Mouse (Mus musculus): ENCODE measurements at regions not wholly inside any gene's neighbourhood (a gene's known extent, or its start where the extent isn't known, plus 50 kb on each side); places are given as distances from the start of the nearest gene placed in this dataset.

DNA sequence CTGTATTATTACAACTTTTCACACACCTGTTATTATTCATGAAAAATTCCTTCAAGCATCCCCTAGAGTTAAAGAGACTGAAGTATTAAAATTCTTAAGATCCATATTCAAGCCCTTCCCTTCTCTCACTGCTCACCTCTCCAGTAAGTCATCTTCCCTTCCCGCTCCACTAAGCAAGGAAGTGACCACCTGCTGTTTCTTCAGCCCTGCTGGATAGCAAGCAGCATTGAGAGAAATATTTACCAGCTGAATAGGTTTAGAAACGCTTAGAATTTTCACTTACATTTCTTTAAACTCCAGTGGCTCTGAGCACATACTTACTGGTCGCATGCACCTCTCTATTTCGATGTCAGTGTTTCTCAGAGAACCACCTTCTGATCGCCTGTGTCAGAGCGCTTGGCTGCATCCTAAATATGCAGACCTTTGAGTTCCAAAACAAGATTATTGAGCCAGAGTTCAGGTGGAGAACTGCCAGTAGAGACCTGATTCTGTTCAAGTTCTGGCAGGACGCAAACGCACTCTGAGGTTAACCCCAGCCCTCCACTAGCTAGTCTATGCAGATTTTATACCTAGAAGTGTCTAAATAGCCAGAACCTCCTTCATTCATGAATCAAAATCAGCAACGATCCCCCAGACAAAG, 314.9 kb downstream of the Mllt3 start:
- Histone ChIP-seq H3K79me2 (ENCODE audit: control insufficient read depth, insufficient read depth) (no peaks in the 10 kb centered on the region), H3K79me3 (ENCODE audit: low read depth) (no peaks in the 10 kb centered on the region), H3K27me3 (ENCODE audit: control insufficient read depth, insufficient read depth, insufficient read length) (no peaks in the 10 kb centered on the region), H3ac (ENCODE audit: control insufficient read depth, insufficient read length, low read depth) (no peak overlapping the region), H3K4me3 (ENCODE audit: insufficient read depth, poor library complexity, severe bottlenecking) (no peak overlapping the region), H3K36me3 (ENCODE audit: control insufficient read depth, insufficient read depth) (no peaks in the 10 kb centered on the region)
- TF ChIP-seq FOSL1 (IDR thresholded peaks at IDR 0.05; ENCODE audit: insufficient read depth, low read length, poor library complexity, severe bottlenecking) (no peak), CEBPB (IDR thresholded peaks at IDR 0.05; ENCODE audit: low read depth) (no peak), CTCF (IDR thresholded peaks at IDR 0.05; ENCODE audit: control insufficient read depth, insufficient read depth, insufficient read length) (no peak), USF1 (IDR thresholded peaks at IDR 0.05; ENCODE audit: low read depth) (no peak), MYOG (IDR thresholded peaks at IDR 0.05; ENCODE audit: control insufficient read depth, extremely low read depth, insufficient read length) (no peak), MYOD1 (IDR thresholded peaks at IDR 0.05; ENCODE audit: control insufficient read depth, insufficient read length, low read depth) (no peak), MAX (IDR thresholded peaks at IDR 0.05) (no peak)

DNA sequence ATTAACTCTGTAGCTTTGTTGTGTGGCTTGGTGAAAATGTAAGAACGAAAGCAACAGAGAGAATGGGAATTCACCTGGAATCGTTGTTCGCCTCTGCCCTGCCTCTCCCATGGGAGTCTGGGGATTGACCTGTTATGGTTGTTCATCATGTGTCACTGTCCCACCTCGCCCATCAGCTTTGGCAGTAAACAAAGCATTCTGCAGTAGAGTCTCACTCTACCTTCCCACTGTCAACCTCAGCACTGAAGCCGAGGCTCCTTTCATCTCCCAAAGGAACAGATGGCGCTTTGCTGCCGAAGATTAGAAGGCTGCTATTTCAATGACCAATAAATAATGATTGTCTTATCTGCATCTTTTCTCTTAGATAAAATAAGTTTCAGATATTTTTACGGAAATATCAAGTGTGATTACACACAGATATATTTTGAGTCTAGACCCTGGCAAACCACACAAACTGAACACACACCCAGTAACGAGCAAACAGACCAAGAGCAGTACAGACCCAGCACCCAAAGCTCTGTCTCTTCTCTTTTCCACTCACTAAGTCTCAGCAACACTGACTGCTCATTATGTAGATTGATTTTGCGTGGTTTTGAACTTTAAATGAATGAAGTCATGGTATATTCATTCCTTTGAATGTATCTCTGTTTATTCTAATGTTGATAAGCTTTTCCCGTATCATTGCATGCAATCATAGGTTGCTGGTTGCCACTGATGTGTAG, 317.8 kb downstream of the Mllt3 start:
- H3K36me3 ChIP-seq (ENCODE audit: control insufficient read depth, insufficient read depth), result no peaks in the 10 kb centered on the region
- no peaks in the 10 kb centered on the region for H3K79me3 ChIP-seq (ENCODE audit: low read depth)
- no peaks in the 10 kb centered on the region for H3K79me2 ChIP-seq (ENCODE audit: control insufficient read depth, insufficient read depth)
- TF ChIP-seq CTCF (IDR thresholded peaks at IDR 0.05; ENCODE audit: control insufficient read depth, insufficient read depth, insufficient read length) (no peak), USF1 (IDR thresholded peaks at IDR 0.05; ENCODE audit: low read depth) (no peak)
- H3K4me3 ChIP-seq (ENCODE audit: insufficient read depth, poor library complexity, severe bottlenecking), result no peak overlapping the region
- no peak overlapping the region for H3ac ChIP-seq (ENCODE audit: control insufficient read depth, insufficient read length, low read depth)
- no peaks in the 10 kb centered on the region for H3K27me3 ChIP-seq (ENCODE audit: control insufficient read depth, insufficient read depth, insufficient read length)

DNA sequence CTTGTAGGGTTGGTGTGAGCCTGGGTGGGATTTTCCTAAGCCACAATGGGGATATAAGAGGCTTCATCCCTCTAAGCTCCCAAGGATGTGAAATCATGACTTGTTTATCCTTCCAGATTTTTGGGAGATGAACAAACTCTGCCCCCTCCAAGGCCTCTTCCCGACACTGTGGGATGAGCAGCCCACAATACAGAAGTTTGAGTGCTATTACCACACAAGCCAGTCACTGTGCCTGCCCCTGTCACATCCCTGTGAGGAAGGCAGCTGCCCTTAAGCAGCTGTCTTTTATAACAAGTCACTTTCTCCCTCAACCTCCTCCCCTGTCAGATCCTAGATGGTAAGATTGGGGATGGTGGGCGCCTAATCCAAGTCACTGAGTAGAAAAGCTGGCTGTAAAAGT, 320.5 kb downstream of the Mllt3 start:
- Histone ChIP-seq H3K79me3 (ENCODE audit: low read depth) (no peaks in the 10 kb centered on the region), H3ac (ENCODE audit: control insufficient read depth, insufficient read length, low read depth) (no peak overlapping the region)
- TF ChIP-seq USF1 (IDR thresholded peaks at IDR 0.05; ENCODE audit: low read depth) (no peak), MYOG (IDR thresholded peaks at IDR 0.05; ENCODE audit: control insufficient read depth, extremely low read depth, insufficient read length) (no peak), MAX (IDR thresholded peaks at IDR 0.05) (no peak), MYOD1 (IDR thresholded peaks at IDR 0.05; ENCODE audit: control insufficient read depth, insufficient read length, low read depth) (no peak), CTCF (IDR thresholded peaks at IDR 0.05; ENCODE audit: control insufficient read depth, insufficient read depth, insufficient read length) (no peak), FOSL1 (IDR thresholded peaks at IDR 0.05; ENCODE audit: insufficient read depth, low read length, poor library complexity, severe bottlenecking) (no peak), CEBPB (IDR thresholded peaks at IDR 0.05; ENCODE audit: low read depth) (no peak)

DNA sequence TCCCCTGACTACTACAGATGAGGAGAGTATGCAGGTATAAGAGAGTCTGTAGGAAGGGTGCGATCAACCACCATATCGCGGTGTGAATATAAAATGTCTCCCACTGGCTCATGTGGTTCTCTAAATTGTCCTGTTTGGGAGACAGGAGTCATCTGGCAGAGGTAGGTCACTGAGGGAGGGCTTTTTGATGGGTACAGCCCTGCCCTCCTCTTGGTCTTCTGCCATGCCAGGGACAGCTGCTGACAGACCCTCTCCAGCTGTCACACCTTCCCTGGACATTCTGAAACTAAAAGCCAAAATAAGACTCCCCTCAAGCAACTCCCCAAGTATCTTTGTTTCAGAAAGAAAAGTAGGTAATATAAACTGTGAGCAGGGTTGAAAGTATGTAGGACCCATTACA, 320.9 kb downstream of the Mllt3 start:
- TF ChIP-seq CTCF (IDR thresholded peaks at IDR 0.05; ENCODE audit: control insufficient read depth, insufficient read depth, insufficient read length), result no peak
- TF ChIP-seq USF1 (IDR thresholded peaks at IDR 0.05; ENCODE audit: low read depth), result no peak
- TF ChIP-seq CEBPB (IDR thresholded peaks at IDR 0.05; ENCODE audit: low read depth), result no peak
- TF ChIP-seq MYOG (IDR thresholded peaks at IDR 0.05; ENCODE audit: control insufficient read depth, extremely low read depth, insufficient read length), result no peak
- TF ChIP-seq MAX (IDR thresholded peaks at IDR 0.05), result no peak
- no peak for TF ChIP-seq FOSL1 (IDR thresholded peaks at IDR 0.05; ENCODE audit: insufficient read depth, low read length, poor library complexity, severe bottlenecking)
- TF ChIP-seq MYOD1 (IDR thresholded peaks at IDR 0.05; ENCODE audit: control insufficient read depth, insufficient read length, low read depth), result no peak
- H3ac ChIP-seq (ENCODE audit: control insufficient read depth, insufficient read length, low read depth), result no peak overlapping the region
- H3K79me2 ChIP-seq (ENCODE audit: control insufficient read depth, insufficient read depth), result no peaks in the 10 kb centered on the region
- no peak overlapping the region for H3K4me3 ChIP-seq (ENCODE audit: insufficient read depth, poor library complexity, severe bottlenecking)
- no peaks in the 10 kb centered on the region for H3K36me3 ChIP-seq (ENCODE audit: control insufficient read depth, insufficient read depth)
- no peaks in the 10 kb centered on the region for H3K27me3 ChIP-seq (ENCODE audit: control insufficient read depth, insufficient read depth, insufficient read length)
- H3K79me3 ChIP-seq (ENCODE audit: low read depth), result no peaks in the 10 kb centered on the region

More for the DNA sequence above, 320.5 kb downstream of the Mllt3 start:
- Histone ChIP-seq H3K79me2 (ENCODE audit: control insufficient read depth, insufficient read depth) (no peaks in the 10 kb centered on the region), H3K27me3 (ENCODE audit: control insufficient read depth, insufficient read depth, insufficient read length) (no peaks in the 10 kb centered on the region), H3K36me3 (ENCODE audit: control insufficient read depth, insufficient read depth) (no peaks in the 10 kb centered on the region), H3K4me3 (ENCODE audit: insufficient read depth, poor library complexity, severe bottlenecking) (no peak overlapping the region)

DNA sequence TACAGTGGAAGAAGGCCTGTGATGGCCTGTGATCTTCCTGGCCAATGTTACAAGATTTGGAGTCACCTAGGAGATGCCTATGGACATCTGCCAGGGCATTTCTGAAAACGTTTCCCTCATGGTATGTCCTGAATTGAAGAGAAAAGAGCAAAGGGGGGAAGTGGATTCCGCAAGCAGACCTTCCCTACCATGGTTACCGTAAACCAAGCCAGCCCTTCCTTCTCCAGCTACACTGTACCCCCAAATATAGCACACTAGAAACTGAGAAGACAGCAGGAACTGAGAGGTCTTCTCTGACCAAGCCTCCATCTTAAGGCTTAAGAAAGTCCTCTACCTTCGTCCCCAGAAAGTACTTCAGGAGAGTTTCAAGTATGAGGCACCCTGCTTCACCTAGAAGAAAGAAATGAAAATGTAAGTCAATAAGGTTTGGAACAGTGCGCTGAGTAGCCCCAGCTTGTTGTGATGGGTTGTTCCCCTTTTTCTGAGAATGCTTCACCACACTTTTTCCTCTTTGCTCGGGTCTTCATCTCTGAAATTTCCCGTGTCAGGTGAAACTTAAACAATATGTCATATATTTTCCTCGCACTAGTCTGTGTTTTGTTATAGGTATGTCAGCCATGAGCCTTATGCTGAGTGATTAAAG, 321.9 kb downstream of the Mllt3 start:
- Histone ChIP-seq H3K36me3 (ENCODE audit: control insufficient read depth, insufficient read depth) (no peaks in the 10 kb centered on the region), H3K79me2 (ENCODE audit: control insufficient read depth, insufficient read depth) (no peaks in the 10 kb centered on the region)

More for the DNA sequence above, 321.9 kb downstream of the Mllt3 start:
- Histone ChIP-seq H3K79me3 (ENCODE audit: low read depth) (no peaks in the 10 kb centered on the region), H3ac (ENCODE audit: control insufficient read depth, insufficient read length, low read depth) (no peak overlapping the region), H3K27me3 (ENCODE audit: control insufficient read depth, insufficient read depth, insufficient read length) (no peaks in the 10 kb centered on the region), H3K4me3 (ENCODE audit: insufficient read depth, poor library complexity, severe bottlenecking) (no peak overlapping the region)
- TF ChIP-seq CTCF (IDR thresholded peaks at IDR 0.05; ENCODE audit: control insufficient read depth, insufficient read depth, insufficient read length), result no peak
- no peak for TF ChIP-seq MAX (IDR thresholded peaks at IDR 0.05)
- no peak for TF ChIP-seq FOSL1 (IDR thresholded peaks at IDR 0.05; ENCODE audit: insufficient read depth, low read length, poor library complexity, severe bottlenecking)
- TF ChIP-seq CEBPB (IDR thresholded peaks at IDR 0.05; ENCODE audit: low read depth), result no peak
- no peak for TF ChIP-seq USF1 (IDR thresholded peaks at IDR 0.05; ENCODE audit: low read depth)
- no peak for TF ChIP-seq MYOG (IDR thresholded peaks at IDR 0.05; ENCODE audit: control insufficient read depth, extremely low read depth, insufficient read length)
- TF ChIP-seq MYOD1 (IDR thresholded peaks at IDR 0.05; ENCODE audit: control insufficient read depth, insufficient read length, low read depth), result no peak
